Mouse (Mus musculus): Measurements from ENCODE around the gene Ptges2. TPM values are rescaled to one million over a fixed set of nuclear protein-coding genes. Genes with fewer than 3 reads are reported as not detected.
A peak's percentile ranks its signal among the peaks of the same experiment; 100 is the strongest.

The Ptges2 gene
- polyA plus RNA-seq, 1 experiment, result 7.6 TPM

GRCm38 (mm10) chr2:32375317-32375940 lies 20.3 kb upstream of the Ptges2 start:
- Histone ChIP-seq H3K36me3 (ENCODE audit: control insufficient read depth, insufficient read depth, low read length) (no peaks in the 10 kb centered on the region; the same call in none of the 2 replicates), H3K27me3 (ENCODE audit: control insufficient read depth, insufficient read depth, low read length) (no peaks in the 10 kb centered on the region), H3K27ac (ENCODE audit: control insufficient read depth, insufficient read depth, low read depth, low read length) (no peak overlapping the region), H3K4me3 (ENCODE audit: control insufficient read depth, low read depth, low read length) (no peak overlapping the region), H3K4me1 (ENCODE audit: control insufficient read depth, insufficient read depth, low read length) (no peaks in the 10 kb centered on the region)
- TF ChIP-seq CTCF (IDR thresholded peaks at IDR 0.05; ENCODE audit: control insufficient read depth, insufficient read depth, insufficient replicate concordance, low read depth, low read length), result no peak
- no peak for TF ChIP-seq POLR2A (IDR thresholded peaks at IDR 0.05; ENCODE audit: control insufficient read depth, low read depth, low read length)

GRCm38 (mm10) chr2:32376963-32377362 lies 18.7 kb upstream of the Ptges2 start:
- H3K27me3 ChIP-seq (ENCODE audit: control insufficient read depth, insufficient read depth, low read length), result no peaks in the 10 kb centered on the region
- H3K36me3 ChIP-seq (ENCODE audit: control insufficient read depth, insufficient read depth, low read length), result no peaks in the 10 kb centered on the region; the same call in 1 of the 2 replicates
- TF ChIP-seq POLR2A (IDR thresholded peaks at IDR 0.05; ENCODE audit: control insufficient read depth, low read depth, low read length), result no peak
- no peak for TF ChIP-seq CTCF (IDR thresholded peaks at IDR 0.05; ENCODE audit: control insufficient read depth, insufficient read depth, insufficient replicate concordance, low read depth, low read length)
- no peak overlapping the region for H3K27ac ChIP-seq (ENCODE audit: control insufficient read depth, insufficient read depth, low read depth, low read length)
- no peak overlapping the region; the same call in 1 of the 2 replicates for H3K4me3 ChIP-seq (ENCODE audit: control insufficient read depth, low read depth, low read length)
- peaks cover 4% of the 10 kb centered on the region for H3K4me1 ChIP-seq (ENCODE audit: control insufficient read depth, insufficient read depth, low read length)

GRCm38 (mm10) chr2:32380001-32380500 lies 15.6 kb upstream of the Ptges2 start:
- no peak for TF ChIP-seq POLR2A (IDR thresholded peaks at IDR 0.05; ENCODE audit: control insufficient read depth, low read depth, low read length)
- no peak for TF ChIP-seq CTCF (IDR thresholded peaks at IDR 0.05; ENCODE audit: control insufficient read depth, insufficient read depth, insufficient replicate concordance, low read depth, low read length)
- Histone ChIP-seq H3K4me3 (ENCODE audit: control insufficient read depth, low read depth, low read length) (no peak overlapping the region), H3K27ac (ENCODE audit: control insufficient read depth, insufficient read depth, low read depth, low read length) (no peak overlapping the region), H3K36me3 (ENCODE audit: control insufficient read depth, insufficient read depth, low read length) (no peaks in the 10 kb centered on the region), H3K27me3 (ENCODE audit: control insufficient read depth, insufficient read depth, low read length) (no peaks in the 10 kb centered on the region), H3K4me1 (ENCODE audit: control insufficient read depth, insufficient read depth, low read length) (peaks cover 7% of the 10 kb centered on the region)

- peak overlapping the region; percentile 56 for H3K27ac ChIP-seq (ENCODE audit: control insufficient read depth, insufficient read depth, low read depth, low read length)
Observed at GRCm38 (mm10) chr2:32381141-32381774, 14.4 kb upstream of the Ptges2 start.

GRCm38 (mm10) chr2:32381775-32382223 lies 13.9 kb upstream of the Ptges2 start, which contains the start of gene 1110008P14Rik:
1110008P14Rik (minus strand) TSS chr2:32381938.
- Histone ChIP-seq H3K4me3 (ENCODE audit: control insufficient read depth, low read depth, low read length) (peak within 1 kb of the TSS; percentile 92), H3K4me1 (ENCODE audit: control insufficient read depth, insufficient read depth, low read length) (peaks cover 7% of the 10 kb centered on the region), H3K36me3 (ENCODE audit: control insufficient read depth, insufficient read depth, low read length) (no peaks in the 10 kb centered on the region), H3K27ac (ENCODE audit: control insufficient read depth, insufficient read depth, low read depth, low read length) (peak within 1 kb of the TSS; percentile 56), H3K27me3 (ENCODE audit: control insufficient read depth, insufficient read depth, low read length) (no peaks in the 10 kb centered on the region)
- TF ChIP-seq POLR2A (IDR thresholded peaks at IDR 0.05; ENCODE audit: control insufficient read depth, low read depth, low read length) (peak; percentile 52; the same call in 1 of the 2 replicates), CTCF (IDR thresholded peaks at IDR 0.05; ENCODE audit: control insufficient read depth, insufficient read depth, insufficient replicate concordance, low read depth, low read length) (no peak)

More at GRCm38 (mm10) chr2:32381141-32381774, 14.4 kb upstream of the Ptges2 start:
- H3K36me3 ChIP-seq (ENCODE audit: control insufficient read depth, insufficient read depth, low read length), result no peaks in the 10 kb centered on the region
- no peaks in the 10 kb centered on the region for H3K27me3 ChIP-seq (ENCODE audit: control insufficient read depth, insufficient read depth, low read length)
- no peak for TF ChIP-seq POLR2A (IDR thresholded peaks at IDR 0.05; ENCODE audit: control insufficient read depth, low read depth, low read length)
- H3K4me3 ChIP-seq (ENCODE audit: control insufficient read depth, low read depth, low read length), result peak overlapping the region; percentile 92
- H3K4me1 ChIP-seq (ENCODE audit: control insufficient read depth, insufficient read depth, low read length), result peaks cover 7% of the 10 kb centered on the region

GRCm38 (mm10) chr2:32382689-32383088 lies 13.0 kb upstream of the Ptges2 start:
- Histone ChIP-seq H3K4me1 (ENCODE audit: control insufficient read depth, insufficient read depth, low read length) (peaks cover 7% of the 10 kb centered on the region), H3K4me3 (ENCODE audit: control insufficient read depth, low read depth, low read length) (no peak overlapping the region), H3K36me3 (ENCODE audit: control insufficient read depth, insufficient read depth, low read length) (no peaks in the 10 kb centered on the region), H3K27ac (ENCODE audit: control insufficient read depth, insufficient read depth, low read depth, low read length) (no peak overlapping the region), H3K27me3 (ENCODE audit: control insufficient read depth, insufficient read depth, low read length) (no peaks in the 10 kb centered on the region)
- TF ChIP-seq CTCF (IDR thresholded peaks at IDR 0.05; ENCODE audit: control insufficient read depth, insufficient read depth, insufficient replicate concordance, low read depth, low read length), result no peak

GRCm38 (mm10) chr2:32387706-32388490 lies 7.8 kb upstream of the Ptges2 start, which contains the start of gene Lcn2:
Lcn2 (minus strand) TSS chr2:32388252.
- Histone ChIP-seq H3K27me3 (ENCODE audit: control insufficient read depth, insufficient read depth, low read length) (no peaks in the 10 kb centered on the region), H3K27ac (ENCODE audit: control insufficient read depth, insufficient read depth, low read depth, low read length) (peak within 1 kb of the TSS; percentile 75), H3K4me1 (ENCODE audit: control insufficient read depth, insufficient read depth, low read length) (no peaks in the 10 kb centered on the region), H3K36me3 (ENCODE audit: control insufficient read depth, insufficient read depth, low read length) (no peaks in the 10 kb centered on the region), H3K4me3 (ENCODE audit: control insufficient read depth, low read depth, low read length) (peak within 1 kb of the TSS; percentile 7; the same call in 1 of the 2 replicates)
- TF ChIP-seq CTCF (IDR thresholded peaks at IDR 0.05; ENCODE audit: control insufficient read depth, insufficient read depth, insufficient replicate concordance, low read depth, low read length), result no peak

Measured in testis, adult 2 months (tissue).